Mouse (Mus musculus): ENCODE measurements around the gene Il1rapl1.

Gene Il1rapl1

GRCm38 (mm10) chrX:88115609-88116073 is at the start of gene Il1rapl1:
Il1rapl1 (minus strand) TSS chrX:88115645.
- no peak for DNase-seq (ENCODE audit: low spot score in 2 of 2)

GRCm38 (mm10) chrX:88158037-88158436 is 42.6 kb upstream of the Il1rapl1 start:
- no peak for DNase-seq (ENCODE audit: low spot score in 2 of 2)

- no peak for DNase-seq (ENCODE audit: low spot score in 2 of 2)
Observed at GRCm38 (mm10) chrX:88125612-88126011, 10.2 kb upstream of the Il1rapl1 start.

DNA sequence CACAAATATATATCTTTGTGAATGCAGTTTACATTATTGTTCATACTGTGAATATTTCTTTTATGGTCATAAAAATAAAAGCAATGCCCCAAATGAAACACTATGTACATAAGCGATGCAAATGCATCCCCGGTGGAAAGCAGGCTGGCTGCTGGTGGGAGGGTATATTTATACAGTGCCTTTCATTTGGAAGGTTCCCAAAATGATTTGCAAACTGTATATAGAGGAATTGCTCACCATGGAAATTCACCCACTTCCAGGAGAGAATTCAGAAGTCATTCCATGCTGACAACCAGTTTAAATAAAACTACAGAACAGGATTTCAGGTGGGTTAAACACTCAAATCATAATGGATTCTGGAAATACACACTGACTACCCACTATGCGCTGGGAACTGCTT is 4.6 kb upstream of the Il1rapl1 start:
- no peak for DNase-seq (ENCODE audit: low spot score in 2 of 2)

DNA sequence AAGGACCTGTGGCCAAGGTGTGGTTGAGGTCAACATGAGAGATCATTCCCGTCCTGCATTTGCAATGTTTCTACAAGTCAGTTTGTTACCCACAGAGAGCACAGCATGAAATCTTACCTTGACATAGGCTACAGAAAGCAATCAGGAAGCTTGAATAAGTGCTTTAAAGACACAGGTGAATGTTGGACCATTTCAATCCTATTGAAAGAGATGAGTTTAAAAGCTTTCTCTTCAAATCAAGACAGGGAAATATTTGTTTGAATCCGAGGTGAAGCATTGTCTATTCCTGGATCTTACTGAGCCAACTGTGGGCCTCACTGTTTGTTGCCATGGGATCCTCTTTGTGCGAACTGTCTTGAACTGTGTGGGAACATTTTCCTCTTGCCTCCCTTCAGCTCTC is 2.4 kb upstream of the Il1rapl1 start:
- no peak for DNase-seq (ENCODE audit: low spot score in 2 of 2)

GRCm38 (mm10) chrX:88116326-88116725 is 881 bp upstream of the Il1rapl1 start:
- no peak for DNase-seq (ENCODE audit: low spot score in 2 of 2)

GRCm38 (mm10) chrX:88113561-88113960 is 1.9 kb downstream of the Il1rapl1 start:
- DNase-seq (ENCODE audit: low spot score in 2 of 2), result no peak

GRCm38 (mm10) chrX:88112254-88112653 is 3.2 kb downstream of the Il1rapl1 start:
- DNase-seq (ENCODE audit: low spot score in 2 of 2), result no peak

- DNase-seq (ENCODE audit: low spot score in 2 of 2), result no peak
Observed at GRCm38 (mm10) chrX:88109733-88110132, 5.7 kb downstream of the Il1rapl1 start.

DNA sequence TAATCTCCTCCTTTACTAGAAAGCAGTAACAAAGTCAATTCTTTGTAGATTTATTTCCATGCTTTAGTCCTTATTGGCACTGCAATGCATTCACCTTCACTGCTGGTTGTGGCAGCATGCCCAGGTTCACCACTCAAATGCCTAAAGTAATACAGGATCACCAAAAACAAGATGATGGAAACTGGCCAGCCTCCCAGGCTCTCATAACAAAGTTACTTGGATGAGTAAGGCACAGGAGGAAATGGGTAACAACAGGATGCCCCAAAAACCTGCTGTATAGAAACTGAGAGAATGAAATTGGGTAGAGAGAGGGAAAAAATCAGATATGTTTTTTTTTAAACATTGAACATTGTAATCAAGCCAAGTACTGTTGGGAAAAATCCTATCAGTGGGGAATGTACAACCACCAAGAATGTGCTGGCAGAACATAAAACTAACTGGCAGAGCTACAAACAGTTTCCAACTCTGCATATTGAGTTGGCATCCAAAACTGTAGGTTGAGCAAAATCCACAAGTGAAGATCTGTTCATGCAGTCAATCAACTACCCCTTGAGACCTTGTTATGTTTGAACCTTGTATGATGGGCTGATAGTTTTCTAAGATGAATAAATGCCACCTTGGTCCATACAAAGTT is 21.4 kb downstream of the Il1rapl1 start:
- DNase-seq (ENCODE audit: low spot score in 2 of 2), result no peak

DNA sequence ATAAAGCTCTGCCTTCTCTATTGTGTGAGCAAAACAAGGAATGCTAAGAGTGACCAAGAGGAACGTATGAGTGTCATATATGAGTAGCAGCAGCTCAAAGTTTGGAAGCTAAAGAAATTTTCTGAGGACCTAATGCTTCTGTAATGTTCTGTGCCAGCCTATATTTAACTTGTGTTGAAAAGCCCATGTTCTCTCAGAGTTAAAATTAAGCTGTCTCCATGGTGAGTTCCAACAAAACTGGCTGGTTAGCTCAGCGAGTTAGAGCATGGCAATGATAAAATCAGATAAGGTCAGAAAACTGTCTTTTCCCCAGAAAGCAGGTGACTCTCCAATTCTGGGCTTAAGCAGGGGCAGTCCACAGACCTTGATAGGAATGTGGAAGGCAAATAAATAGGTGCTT is 25.6 kb downstream of the Il1rapl1 start:
- DNase-seq (ENCODE audit: low spot score in 2 of 2), result no peak

DNA sequence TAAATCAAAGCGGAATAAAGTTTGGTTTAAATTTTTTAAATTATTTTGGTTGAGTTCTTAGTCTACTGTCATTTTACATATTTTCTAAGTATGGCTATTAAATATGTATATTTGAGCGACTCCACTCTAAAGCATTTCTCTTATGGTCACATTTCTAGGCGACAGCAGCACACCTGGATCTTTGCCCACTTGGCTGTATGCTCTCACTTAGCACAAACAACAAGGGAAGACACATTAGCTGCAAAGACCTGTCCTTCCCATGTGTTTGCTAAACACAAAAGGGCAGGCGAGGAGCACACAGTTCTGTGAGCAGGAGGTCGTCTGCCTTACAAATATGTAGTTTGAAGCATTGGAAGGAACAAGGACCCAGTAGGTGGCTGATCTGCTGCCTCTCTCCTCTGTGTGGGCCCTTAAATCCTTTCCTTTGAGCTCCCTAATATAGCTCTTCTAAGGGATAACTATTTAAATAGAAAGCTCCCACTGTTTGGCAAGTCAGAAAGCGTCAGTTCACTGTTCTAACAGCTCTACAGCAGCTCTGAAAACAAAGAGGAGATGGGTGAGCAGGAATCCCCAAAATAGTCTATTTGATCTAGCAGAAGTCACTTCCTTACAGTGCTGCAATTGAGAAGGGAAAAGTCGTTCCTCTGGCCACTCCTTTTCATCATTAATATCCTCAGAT is 42.6 kb downstream of the Il1rapl1 start:
- no peak for DNase-seq (ENCODE audit: low spot score in 2 of 2)

DNA sequence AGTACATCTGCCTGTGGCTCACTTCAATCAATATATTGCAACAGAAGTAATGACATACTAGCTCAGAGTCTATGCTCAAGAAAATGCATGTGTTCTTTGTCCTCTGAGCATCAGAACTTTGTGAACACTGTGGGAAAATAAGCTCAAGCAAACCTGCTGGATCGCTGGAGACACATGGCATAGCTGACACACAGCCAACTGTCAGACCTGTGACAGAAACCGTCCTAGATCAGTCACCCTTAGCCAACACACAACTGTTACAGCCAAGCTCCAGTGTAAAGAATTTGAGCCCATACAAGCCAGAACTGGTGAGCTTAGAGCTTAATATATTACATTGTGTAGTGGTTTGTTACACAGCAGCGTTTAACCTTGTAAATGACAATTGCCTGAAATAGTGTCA is 45.1 kb downstream of the Il1rapl1 start:
- DNase-seq (ENCODE audit: low spot score in 2 of 2), result no peak

GRCm38 (mm10) chrX:88043556-88043955 is 71.9 kb downstream of the Il1rapl1 start:
- no peak for DNase-seq (ENCODE audit: low spot score in 2 of 2)

DNA sequence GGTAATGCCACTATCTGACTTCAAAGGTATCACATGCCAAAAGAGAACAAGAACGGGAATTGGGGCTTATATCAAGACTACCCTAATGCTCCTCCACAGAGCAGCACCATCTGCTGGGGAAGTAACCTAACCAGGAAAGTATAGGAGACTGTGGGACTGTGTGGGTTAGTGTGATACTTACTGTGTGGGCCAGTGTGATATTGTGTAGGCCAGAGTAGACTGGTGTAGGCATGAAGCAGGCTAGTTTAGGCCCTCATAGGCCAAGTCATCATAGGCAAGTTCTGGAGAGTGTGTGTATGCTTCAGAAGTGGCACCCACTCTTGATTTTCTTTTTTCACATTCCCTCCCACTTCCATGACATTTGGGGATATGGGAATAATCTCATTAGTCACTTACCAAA is 76.5 kb downstream of the Il1rapl1 start:
- no peak for DNase-seq (ENCODE audit: low spot score in 2 of 2)

DNA sequence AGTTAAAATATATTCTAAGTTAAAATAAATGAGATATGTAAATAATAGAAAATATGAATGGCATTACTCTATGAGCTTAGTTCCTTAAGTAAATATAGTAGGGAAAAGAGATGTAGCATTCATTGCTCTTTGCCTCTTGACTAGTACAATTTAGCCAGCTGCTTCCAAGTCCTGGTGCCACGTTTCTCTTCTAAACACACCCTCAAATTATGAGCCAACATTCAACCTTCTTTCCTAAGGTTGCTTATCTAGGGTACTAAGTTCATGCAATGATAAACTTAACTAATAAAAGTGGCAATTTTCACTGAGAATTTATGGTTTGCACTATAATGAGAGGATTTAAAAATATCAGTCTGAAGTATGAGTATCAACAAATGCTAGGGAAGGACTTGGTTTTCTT is 218.3 kb downstream of the Il1rapl1 start:
- no peak for DNase-seq (ENCODE audit: low spot score in 2 of 2)

DNA sequence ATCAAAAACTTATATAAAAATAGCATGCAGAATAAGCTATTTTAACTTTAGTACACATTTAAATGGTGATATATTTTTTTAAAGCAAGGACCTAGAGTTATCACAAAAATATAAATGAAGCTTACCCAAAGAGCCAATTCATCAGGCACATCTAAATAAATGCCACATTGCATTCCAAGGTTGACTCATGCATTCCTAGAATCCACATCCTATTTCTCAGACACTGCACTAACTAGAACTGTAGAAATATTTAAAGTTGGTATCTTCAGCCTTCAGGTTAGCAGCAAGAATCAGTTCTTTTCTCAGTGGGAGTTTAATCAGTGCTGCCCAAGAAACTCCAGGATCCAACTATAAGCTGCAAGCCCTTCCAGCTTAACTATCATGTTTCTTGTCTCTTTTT is 223.5 kb downstream of the Il1rapl1 start:
- no peak for DNase-seq (ENCODE audit: low spot score in 2 of 2)

GRCm38 (mm10) chrX:87854107-87854506 is 261.3 kb downstream of the Il1rapl1 start:
- DNase-seq (ENCODE audit: low spot score in 2 of 2), result no peak

DNA sequence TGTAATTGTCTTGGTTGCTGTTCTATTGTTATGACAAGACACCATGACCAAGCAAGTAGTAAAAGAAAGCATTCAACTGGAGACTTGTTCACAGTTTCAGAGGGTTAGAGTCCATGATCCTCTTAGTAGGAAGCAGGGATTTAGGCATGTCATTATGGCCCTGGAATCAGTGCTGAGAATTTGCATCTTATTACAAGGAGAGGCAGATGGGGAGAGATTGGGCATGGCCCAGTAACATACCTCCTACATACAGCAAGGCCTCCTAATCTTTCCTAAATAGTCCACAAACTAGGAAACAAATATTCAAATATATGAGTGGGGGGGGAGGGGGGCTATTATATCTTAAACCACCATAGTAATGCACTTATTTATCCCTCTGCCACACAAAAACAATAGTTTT is 301.6 kb downstream of the Il1rapl1 start:
- no peak for DNase-seq (ENCODE audit: low spot score in 2 of 2)

GRCm38 (mm10) chrX:87807717-87808116 is 307.7 kb downstream of the Il1rapl1 start:
- no peak for DNase-seq (ENCODE audit: low spot score in 2 of 2)

DNA sequence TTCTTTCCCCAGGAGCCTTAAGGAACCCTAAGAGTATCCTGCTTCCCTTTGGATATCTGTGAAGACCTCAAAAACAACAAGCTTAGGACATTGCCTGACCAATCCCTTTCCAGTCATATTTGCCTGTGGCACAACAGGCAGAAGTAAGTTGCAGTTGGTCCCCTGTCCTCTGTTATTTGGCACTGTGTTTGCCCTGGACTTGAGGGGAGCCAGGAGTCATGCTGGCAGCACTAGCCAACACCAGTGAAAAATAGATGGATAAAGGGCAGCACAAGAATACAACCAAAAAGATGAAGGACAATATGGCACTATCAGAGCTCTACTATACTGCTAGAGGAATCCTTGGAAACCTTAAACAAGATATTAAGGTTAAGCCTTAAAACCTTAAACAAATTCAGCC is 322.4 kb downstream of the Il1rapl1 start:
- no peak for DNase-seq (ENCODE audit: low spot score in 2 of 2)

DNA sequence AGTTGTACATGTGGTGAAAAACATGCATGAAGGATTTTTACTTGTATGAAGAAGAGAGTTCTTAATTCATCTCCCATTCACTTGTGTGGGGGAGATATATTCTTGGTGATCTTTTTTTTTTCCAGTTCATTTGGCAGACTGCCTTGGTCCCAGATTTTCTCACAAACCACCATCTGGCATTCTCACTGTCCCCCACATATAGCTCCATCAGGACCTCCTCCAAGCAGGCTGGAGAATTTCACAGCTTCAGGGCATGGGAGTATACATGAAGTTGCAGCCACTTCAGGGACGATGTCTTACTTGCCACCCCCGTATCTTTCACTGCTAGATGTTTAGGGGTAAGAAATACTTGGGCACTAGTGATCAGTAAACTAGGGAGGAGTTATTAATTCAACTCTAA is 404.9 kb downstream of the Il1rapl1 start:
- no peak for DNase-seq (ENCODE audit: low spot score in 2 of 2)

DNA sequence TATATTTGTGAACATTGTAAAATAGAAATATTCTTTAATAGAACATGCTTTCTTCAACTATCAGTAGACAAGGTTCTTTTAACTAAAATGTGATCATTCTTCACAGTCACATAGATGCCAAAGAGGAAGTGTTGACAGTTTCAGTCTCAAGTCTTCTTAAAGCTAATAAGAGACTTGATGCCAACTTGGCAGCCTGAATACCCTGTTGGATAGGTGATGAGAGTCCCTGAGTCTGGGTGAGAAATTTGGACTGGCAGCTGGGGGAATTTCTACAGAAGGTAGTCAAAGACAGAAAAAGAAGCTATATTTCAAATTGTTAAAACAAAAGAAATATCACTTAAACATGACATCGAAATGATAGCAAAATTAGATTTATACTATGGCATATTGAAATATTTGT is 451.6 kb downstream of the Il1rapl1 start:
- DNase-seq (ENCODE audit: low spot score in 2 of 2), result no peak

GRCm38 (mm10) chrX:87655644-87656043 is 459.8 kb downstream of the Il1rapl1 start:
- no peak for DNase-seq (ENCODE audit: low spot score in 2 of 2)

Data from natural killer cell, adult 2 months (primary cell).